Mouse (Mus musculus) midbrain, embryonic 11.5 days (tissue): ENCODE data around the gene Med1. TPM values are rescaled to one million over a fixed set of nuclear protein-coding genes. Genes with fewer than 3 reads are reported as not detected.

ENCODE experiments used
- ATAC-seq: fragments of 200-750 bp; cut with Nextera tagmentation; 2 replicates; pipeline ENCODE4 v1.8.0; 2017; ENCODE audit warnings: moderate TSS enrichment, moderate library complexity; ENCODE audit not compliant: low FRiP score
- DNase-seq: peaks from one replicate; pipeline ENCODE4 v3.0.0; 2015; ENCODE audit warnings: low spot score; ENCODE audit errors: missing footprints
- H3K27ac ChIP-seq: fragments of 300-500 bp; sonication (generic); 2 replicates; pipeline ENCODE4 v1.5.1; 2014; ENCODE audit warnings: low read depth, low read length
- H3K27me3 ChIP-seq: fragments of 300-500 bp; sonication (generic); 2 replicates; pipeline ENCODE4 v1.6.1; 2014; ENCODE audit warnings: mild to moderate bottlenecking, low read length, moderate library complexity, mixed read lengths; ENCODE audit not compliant: control insufficient read depth, insufficient read depth
- H3K36me3 ChIP-seq: fragments of 300-500 bp; sonication (generic); 2 replicates; pipeline ENCODE4 v1.6.1; 2014; ENCODE audit warnings: mild to moderate bottlenecking, low read length, moderate library complexity, mixed read lengths; ENCODE audit not compliant: control insufficient read depth, insufficient read depth
- H3K4me1 ChIP-seq: fragments of 300-500 bp; sonication (generic); 2 replicates; pipeline ENCODE4 v1.6.1; 2014; ENCODE audit warnings: low read length; ENCODE audit not compliant: control insufficient read depth, insufficient read depth
- H3K4me2 ChIP-seq: fragments of 300-500 bp; sonication (generic); 2 replicates; pipeline ENCODE4 v1.6.1; 2014; ENCODE audit warnings: mild to moderate bottlenecking, moderate library complexity
- H3K4me3 ChIP-seq: fragments of 300-500 bp; sonication (generic); 2 replicates; pipeline ENCODE4 v1.5.1; 2014; ENCODE audit warnings: low read depth, low read length
- H3K9ac ChIP-seq: fragments of 300-500 bp; sonication (generic); 2 replicates; pipeline ENCODE4 v1.6.1; 2014; ENCODE audit warnings: low read length
- H3K9me3 ChIP-seq: fragments of 300-500 bp; sonication (generic); 2 replicates; pipeline ENCODE4 v1.6.1; 2016; ENCODE audit warnings: low read length; ENCODE audit not compliant: control insufficient read depth
- WGBS: fragments of 180-500 bp; shearing (Covaris S2); extraction: QIAGEN DNeasy Blood & Tissue Kit; methylation state at CpG from one replicate; pipeline ENCODE4 v1.1.7; 2014; 5-methylcytosine and 5-hydroxymethylcytosine counted together
- polyA plus RNA-seq: library from polyadenylated mRNA; unstranded; fragments of >200 nt; fragmentation: Nextera tagmentation; extraction: Ambion mirVana; gene quantifications from 2 replicates; pipeline ENCODE4 v1.2.1, GENCODE M21; 2014

The Med1 gene
- polyA plus RNA-seq, 1 experiment from 2014 or later: 78.4 TPM

DNA sequence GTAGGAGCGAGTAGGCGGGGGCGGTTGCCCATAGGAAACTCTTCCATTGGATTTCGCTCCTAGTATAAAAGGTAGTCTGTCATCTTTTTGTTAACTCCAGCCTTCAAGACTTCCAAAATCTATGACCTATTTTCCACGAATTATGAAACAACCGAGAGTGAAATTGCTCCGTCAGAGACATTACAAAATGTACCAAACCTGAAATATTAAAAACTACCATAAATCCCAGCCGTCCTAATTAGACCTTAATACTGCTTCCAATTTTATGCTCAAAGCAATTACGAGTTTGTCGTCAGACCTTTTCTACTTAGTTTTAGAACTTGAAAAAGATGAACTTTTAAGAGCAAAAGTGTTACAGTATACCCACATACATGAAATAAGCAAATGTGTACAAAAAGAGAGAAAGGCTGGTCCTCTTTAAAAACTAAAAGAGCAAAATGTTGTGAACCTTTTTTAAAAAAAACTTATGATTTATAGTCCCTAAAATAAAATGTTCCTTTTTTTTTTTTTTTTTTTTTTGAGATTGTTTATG is 42.4 kb downstream of the Med1 start:
- H3K9ac ChIP-seq: no peak overlapping the region
- ATAC-seq: no peak
- H3K4me1 ChIP-seq: peaks cover 4% of the 10 kb centered on the region; the same call in 1 of the 2 replicates
- no peaks in the 10 kb centered on the region for H3K27me3 ChIP-seq
- no peak overlapping the region for H3K27ac ChIP-seq
- H3K4me3 ChIP-seq: peak overlapping the region; percentile 87
- DNase-seq: peak; percentile 98
- H3K4me2 ChIP-seq: peak overlapping the region; percentile 97
- no peaks in the 10 kb centered on the region for H3K36me3 ChIP-seq
- 16% methylated on average over 10 of the region's 10 CpGs for WGBS
- no peaks in the 10 kb centered on the region for H3K9me3 ChIP-seq

GRCm38 (mm10) chr11:98149786-98150624 is 43.1 kb downstream of the Med1 start, which contains the start of gene Fbxl20:
Fbxl20 (minus strand) TSS chr11:98150403.
- ATAC-seq (peak; percentile 88), DNase-seq (peak; percentile 98)
- H3K9me3 ChIP-seq: no peaks in the 10 kb centered on the region
- peak within 1 kb of the TSS; percentile 81 for H3K9ac ChIP-seq
- H3K4me1 ChIP-seq: peaks cover 4% of the 10 kb centered on the region; the same call in 1 of the 2 replicates
- peak within 1 kb of the TSS; percentile 87 for H3K4me3 ChIP-seq
- H3K4me2 ChIP-seq: peak within 1 kb of the TSS; percentile 97
- H3K36me3 ChIP-seq: no peaks in the 10 kb centered on the region
- under 1% methylated on average over 60 of the region's 65 CpGs for WGBS
- H3K27me3 ChIP-seq: no peaks in the 10 kb centered on the region
- H3K27ac ChIP-seq: peak within 1 kb of the TSS; percentile 84

GRCm38 (mm10) chr11:98149304-98149750 is 43.8 kb downstream of the Med1 start:
- peak; percentile 100 for DNase-seq
- Histone ChIP-seq H3K4me1 (peaks cover 4% of the 10 kb centered on the region; the same call in 1 of the 2 replicates), H3K27me3 (no peaks in the 10 kb centered on the region), H3K4me3 (peak overlapping the region; percentile 87), H3K9me3 (no peaks in the 10 kb centered on the region), H3K27ac (peak overlapping the region; percentile 84), H3K9ac (peak overlapping the region; percentile 81), H3K4me2 (peak overlapping the region; percentile 97), H3K36me3 (no peaks in the 10 kb centered on the region)
- ATAC-seq: peak; percentile 88
- under 1% methylated on average over 43 of the region's 57 CpGs for whole genome bisulfite sequencing

DNA sequence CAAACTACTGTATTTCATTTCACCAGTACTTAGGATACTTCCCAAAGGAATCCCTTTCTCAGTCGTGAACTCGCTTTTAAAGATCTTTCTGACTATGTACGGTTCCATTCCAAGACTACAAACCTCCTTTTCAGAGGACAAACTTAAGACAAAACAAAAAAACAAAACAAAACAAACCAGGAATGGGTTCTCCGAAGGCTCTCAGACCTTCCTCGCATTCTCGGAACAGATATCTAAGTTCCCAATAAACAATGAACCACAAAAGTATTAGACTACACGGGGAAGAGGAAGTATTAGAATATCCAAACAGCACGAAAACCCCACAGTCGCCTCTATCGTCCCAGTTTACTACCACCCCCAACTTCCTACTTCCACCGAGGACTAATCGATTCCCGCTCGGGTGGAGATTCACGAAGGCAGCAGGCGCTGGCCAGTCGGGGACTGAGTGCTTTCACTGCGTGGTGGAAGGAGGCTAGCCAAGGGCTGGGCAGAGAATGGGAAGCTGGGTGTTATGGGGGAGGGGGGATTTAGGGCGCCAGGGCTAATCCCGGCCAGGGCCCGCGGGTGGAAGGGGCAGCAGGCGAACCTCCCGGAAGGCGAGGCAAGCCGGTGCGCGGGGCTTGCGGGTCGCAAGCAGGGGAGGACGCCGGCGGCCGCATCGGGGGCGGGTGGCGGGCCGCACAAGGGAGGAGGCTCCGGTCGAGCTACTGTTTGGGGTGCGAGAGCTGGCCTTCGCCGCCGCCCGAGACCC is 44.4 kb downstream of the Med1 start:
- Histone ChIP-seq H3K27me3 (no peaks in the 10 kb centered on the region), H3K4me3 (peak overlapping the region; percentile 87), H3K9ac (peak overlapping the region; percentile 81), H3K36me3 (no peaks in the 10 kb centered on the region), H3K9me3 (no peaks in the 10 kb centered on the region), H3K4me1 (peaks cover 4% of the 10 kb centered on the region; the same call in 1 of the 2 replicates), H3K4me2 (peak overlapping the region; percentile 97), H3K27ac (peak overlapping the region; percentile 84)
- ATAC-seq (peak; percentile 36), DNase-seq (peak; percentile 95)
- 2% methylated on average over 45 of the region's 45 CpGs for WGBS

DNA sequence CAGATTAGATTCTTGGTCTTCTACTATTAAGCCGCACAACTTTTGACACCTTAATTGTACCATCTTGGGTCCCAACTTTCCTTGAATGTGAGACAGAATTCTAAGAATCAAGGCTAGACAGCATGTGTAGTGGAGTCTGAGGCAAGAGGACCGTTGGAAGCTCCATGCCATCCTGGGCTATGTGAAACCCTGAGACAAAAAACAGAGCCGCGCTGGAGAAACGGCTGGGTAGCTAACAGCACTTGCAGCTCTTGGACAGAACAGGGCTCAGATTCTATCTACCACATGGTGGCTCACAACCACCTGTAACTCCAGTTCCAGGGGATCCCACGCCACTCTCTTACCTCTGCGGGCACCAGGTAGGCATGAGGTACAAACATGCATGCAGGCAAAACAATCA is 47.2 kb downstream of the Med1 start:
- no peak overlapping the region for H3K4me3 ChIP-seq
- H3K27ac ChIP-seq: no peak overlapping the region
- no peaks in the 10 kb centered on the region for H3K9me3 ChIP-seq
- WGBS: 82% methylated on average over 7 of the region's 7 CpGs
- H3K4me1 ChIP-seq: peaks cover 4% of the 10 kb centered on the region; the same call in 1 of the 2 replicates
- H3K9ac ChIP-seq: no peak overlapping the region
- no peak overlapping the region for H3K4me2 ChIP-seq
- no peaks in the 10 kb centered on the region for H3K36me3 ChIP-seq
- DNase-seq (peak; percentile 74), ATAC-seq (no peak)
- H3K27me3 ChIP-seq: no peaks in the 10 kb centered on the region

GRCm38 (mm10) chr11:98142545-98142944 is 50.5 kb downstream of the Med1 start:
- no peak for ATAC-seq

GRCm38 (mm10) chr11:98138894-98139293 is 54.2 kb downstream of the Med1 start:
- Histone ChIP-seq H3K9ac (no peak overlapping the region), H3K27ac (no peak overlapping the region), H3K36me3 (no peaks in the 10 kb centered on the region), H3K4me1 (no peaks in the 10 kb centered on the region), H3K9me3 (no peaks in the 10 kb centered on the region), H3K27me3 (no peaks in the 10 kb centered on the region), H3K4me3 (no peak overlapping the region), H3K4me2 (no peak overlapping the region)
- ATAC-seq (no peak), DNase-seq (no peak)
- 88% methylated on average over 7 of the region's 7 CpGs for WGBS

More at GRCm38 (mm10) chr11:98142545-98142944, 50.5 kb downstream of the Med1 start:
- no peak overlapping the region for H3K4me2 ChIP-seq
- no peak overlapping the region for H3K27ac ChIP-seq
- H3K9me3 ChIP-seq: no peaks in the 10 kb centered on the region
- H3K4me1 ChIP-seq: peaks cover under 1% of the 10 kb centered on the region; the same call in 1 of the 2 replicates
- 92% methylated on average over 2 of the region's 2 CpGs for WGBS
- H3K9ac ChIP-seq: no peak overlapping the region
- peak; percentile 37 for DNase-seq
- no peaks in the 10 kb centered on the region for H3K36me3 ChIP-seq
- no peak overlapping the region for H3K4me3 ChIP-seq
- no peaks in the 10 kb centered on the region for H3K27me3 ChIP-seq

DNA sequence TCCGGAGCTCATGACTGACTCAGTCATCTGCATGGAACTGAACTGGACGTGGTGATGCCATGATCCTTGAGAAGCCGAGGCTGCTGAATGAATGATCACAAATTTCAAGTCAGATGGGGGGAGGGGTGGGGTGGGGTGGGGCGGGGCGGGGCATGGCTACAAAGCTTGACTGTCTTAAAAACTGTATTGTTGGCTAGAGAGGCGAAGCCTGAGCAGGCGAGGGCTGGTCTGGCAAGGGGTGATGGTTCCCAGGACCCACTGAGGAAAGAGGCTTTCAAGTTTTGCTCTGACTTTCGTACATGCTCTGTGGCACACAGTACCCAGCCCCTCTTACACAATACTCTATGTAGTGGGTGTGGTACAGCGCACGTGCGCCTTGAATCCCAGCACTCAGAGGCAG is 55.3 kb downstream of the Med1 start:
- Histone ChIP-seq H3K4me2 (no peak overlapping the region), H3K27ac (no peak overlapping the region), H3K9ac (no peak overlapping the region), H3K4me3 (no peak overlapping the region), H3K4me1 (no peaks in the 10 kb centered on the region), H3K36me3 (no peaks in the 10 kb centered on the region), H3K27me3 (no peaks in the 10 kb centered on the region), H3K9me3 (no peaks in the 10 kb centered on the region)
- ATAC-seq: no peak
- DNase-seq: no peak
- 93% methylated on average over 11 of the region's 11 CpGs for WGBS
